Comparison of ENCODE assay signal across 23 mouse cellular contexts in the genomic region with DNA sequence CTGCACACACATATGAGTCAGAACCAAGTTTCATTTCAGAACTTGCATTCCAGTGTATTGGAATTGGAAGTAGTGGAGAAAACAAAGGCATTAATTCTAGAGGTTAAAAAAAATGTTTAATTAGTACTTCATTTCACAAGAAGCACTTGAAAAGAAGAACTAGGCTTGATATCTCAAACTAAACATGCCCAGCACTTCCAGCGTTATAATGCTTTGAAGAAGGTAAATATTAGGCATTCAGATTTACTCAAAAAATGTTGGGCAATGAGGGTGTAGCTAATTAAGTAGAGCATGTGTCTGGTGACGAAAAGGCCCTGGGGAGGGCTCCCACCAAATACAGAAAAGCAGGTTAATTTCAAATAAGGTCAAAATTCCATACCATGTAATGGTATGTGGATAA. TPM values are rescaled to one million over a fixed set of nuclear protein-coding genes. Genes with fewer than 3 reads are reported as not detected.
DNase-seq lines count a peak whose midpoint lies in the region; ATAC-seq and TF ChIP-seq lines count a peak whose summit lies in the region.
"Had no signal": no experiment of that assay in that cellular context is flagged by ENCODE, and none has a peak within 500 bp of the region (broad histone marks: within the 10 kb centered on the region; RNA-seq: fewer than 3 reads in every experiment).

No protein-coding gene starts in this region.

- ATAC-seq in lung, embryonic 15.5 days (ENCODE audit: borderline replicate concordance, extremely low read depth, low FRiP score, low TSS enrichment): no peak; the same call in 1 of the 2 replicates
- ATAC-seq in lung, postnatal 0 days: peak; percentile 66; the same call in 1 of the 2 replicates
- ATAC-seq: activated CD4-positive, CD25-positive, alpha-beta regulatory T cell, adult 4 months; forebrain, embryonic 13.5 days; forebrain, embryonic 15.5 days; Patski had no signal

- no peaks in the 10 kb centered on the region for H3K9me3 ChIP-seq in lung, embryonic 15.5 days
- no peaks in the 10 kb centered on the region for H3K9me3 ChIP-seq in lung, postnatal 0 days (ENCODE audit: low read length)
- H3K9me3 ChIP-seq: embryonic facial prominence, embryonic 10.5 days; embryonic facial prominence, embryonic 12.5 days; forebrain, embryonic 13.5 days; forebrain, embryonic 15.5 days had no signal

- peak; percentile 73 for TF ChIP-seq EP300 in lung, postnatal 0 days (IDR thresholded peaks at IDR 0.05)

- H3K9ac ChIP-seq in lung, embryonic 15.5 days: no peak overlapping the region
- no peak overlapping the region for H3K9ac ChIP-seq in lung, postnatal 0 days (replicated peaks; ENCODE audit: low read depth)
- H3K9ac ChIP-seq: embryonic facial prominence, embryonic 12.5 days; forebrain, embryonic 13.5 days; forebrain, embryonic 15.5 days had no signal

- H3K4me3 ChIP-seq in lung, embryonic 15.5 days: no peak overlapping the region
- no peak overlapping the region for H3K4me3 ChIP-seq in lung, postnatal 0 days (ENCODE audit: low read depth, low read length)
- H3K4me3 ChIP-seq: embryonic facial prominence, embryonic 10.5 days; embryonic facial prominence, embryonic 12.5 days; forebrain, embryonic 13.5 days; forebrain, embryonic 15.5 days had no signal

- DNase-seq in lung, postnatal 10 days: no peak
- peak; percentile 36 for DNase-seq in lung, postnatal 0 days (ENCODE audit: low spot score)
- DNase-seq in lung, postnatal 14 days: no peak
- peak; percentile 20 for DNase-seq in Muller cell, postnatal 12 days (ENCODE audit: inconsistent ontology term)
- peak; percentile 10 for DNase-seq in lung, postnatal 36 days
- DNase-seq in kidney, adult 8-10 months: no peak
- DNase-seq: adrenal gland, adult 8-10 months; adrenal gland, postnatal 14 days; adrenal gland, postnatal 36 days; cerebellum, adult 11-12 months; cerebellum, adult 2 months; cerebellum, adult 9-10 months; cerebellum, postnatal 10 days; cerebellum, postnatal 25 days had no signal

- peaks cover 5% of the 10 kb centered on the region; the same call in 1 of the 2 replicates for H3K4me1 ChIP-seq in lung, embryonic 15.5 days
- no peaks in the 10 kb centered on the region for H3K4me1 ChIP-seq in lung, postnatal 0 days (ENCODE audit: insufficient read depth, low read depth, low read length)
- H3K4me1 ChIP-seq: embryonic facial prominence, embryonic 10.5 days; embryonic facial prominence, embryonic 12.5 days; forebrain, embryonic 13.5 days; forebrain, embryonic 15.5 days had no signal

- no peaks in the 10 kb centered on the region for H3K36me3 ChIP-seq in lung, embryonic 15.5 days
- no peaks in the 10 kb centered on the region for H3K36me3 ChIP-seq in lung, postnatal 0 days (ENCODE audit: insufficient read depth, low read length)
- H3K36me3 ChIP-seq: embryonic facial prominence, embryonic 10.5 days; embryonic facial prominence, embryonic 12.5 days; forebrain, embryonic 15.5 days had no signal

- H3K4me2 ChIP-seq in lung, embryonic 15.5 days: no peak overlapping the region
- no peak overlapping the region for H3K4me2 ChIP-seq in lung, postnatal 0 days (replicated peaks; ENCODE audit: low read depth, low read length)
- H3K4me2 ChIP-seq: embryonic facial prominence, embryonic 12.5 days; forebrain, embryonic 13.5 days; forebrain, embryonic 15.5 days had no signal

- no peaks in the 10 kb centered on the region for H3K27me3 ChIP-seq in lung, embryonic 15.5 days
- H3K27me3 ChIP-seq in lung, postnatal 0 days (replicated peaks; ENCODE audit: insufficient read depth, low read length): no peaks in the 10 kb centered on the region
- H3K27me3 ChIP-seq: embryonic facial prominence, embryonic 12.5 days; forebrain, embryonic 13.5 days; forebrain, embryonic 15.5 days; Patski had no signal

- WGBS in lung, embryonic 15.5 days: 64% methylated on average over 2 of the region's 2 CpGs
- WGBS in lung, postnatal 0 days: 45% methylated on average over 2 of the region's 2 CpGs

- no peak for TF ChIP-seq CTCF in lung, postnatal 0 days (IDR thresholded peaks at IDR 0.05)

- H3K27ac ChIP-seq in lung, embryonic 15.5 days: peak overlapping the region; percentile 44; the same call in 1 of the 2 replicates
- no peak overlapping the region for H3K27ac ChIP-seq in lung, postnatal 0 days (ENCODE audit: low read length)
- H3K27ac ChIP-seq: embryonic facial prominence, embryonic 10.5 days; embryonic facial prominence, embryonic 12.5 days; forebrain, embryonic 13.5 days; forebrain, embryonic 15.5 days had no signal

RNA-seq across cellular contexts. Expression of a gene that starts 4.1 kb away (rescaled TPM):
- 37.7 and 40.4 TPM in 2 replicates for polyA plus RNA-seq in lung, embryonic 15.5 days (2015; fragmentation: Nextera tagmentation; extraction: Ambion mirVana)
- 29.2 and 33.6 TPM in 2 replicates for polyA plus RNA-seq in lung, postnatal 0 days (2015; fragmentation: Nextera tagmentation; extraction: Ambion mirVana)
- polyA plus RNA-seq: activated CD4-positive, CD25-positive, alpha-beta regulatory T cell, adult 4 months; C2C12; cortical plate, adult 2 months; forebrain, embryonic 13.5 days; forebrain, embryonic 15.5 days had no signal

Comparison
In these comparisons a context has a peak if more than half of its experiments do, and no peak if none do; other contexts are left out.
1. DNase-seq: peak in lung, postnatal 0 days (single experiment), Muller cell, postnatal 12 days (single experiment) and lung, postnatal 36 days (single experiment); none in lung, postnatal 10 days (single experiment), lung, postnatal 14 days (single experiment) and kidney, adult 8-10 months (0 of 2).